Mouse (Mus musculus): ENCODE results near the gene 7530416G11Rik.

Gene 7530416G11Rik

DNA sequence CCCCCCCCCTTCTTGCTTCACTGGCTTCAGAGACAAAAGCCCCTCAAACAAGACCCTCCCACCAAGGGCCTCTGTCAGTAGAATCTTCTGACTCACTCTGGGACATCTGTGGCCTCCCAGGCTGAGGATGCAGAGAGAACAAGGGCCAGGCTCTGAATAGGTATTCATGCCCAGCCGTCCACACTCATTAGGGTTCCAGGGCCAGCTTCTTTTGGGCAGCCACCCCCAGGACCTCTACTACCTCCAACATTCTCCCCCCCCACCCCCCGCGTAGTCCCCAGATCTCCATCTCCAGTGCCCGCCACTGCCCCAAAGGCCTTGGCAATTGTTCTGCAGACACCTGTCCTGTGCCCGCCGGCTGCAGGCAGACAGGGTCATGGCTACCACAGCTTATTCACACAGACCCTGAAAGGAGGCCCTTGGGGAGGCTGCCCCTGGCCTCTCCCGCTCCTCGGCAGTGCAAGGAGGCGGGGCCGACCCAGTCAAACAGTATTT is 5.0 kb downstream of the 7530416G11Rik start:
- Histone ChIP-seq H3K27me3 (ENCODE audit: insufficient read depth, low read length) (peaks cover 65% of the 10 kb centered on the region), H3K36me3 (ENCODE audit: insufficient read depth, low read length) (no peaks in the 10 kb centered on the region), H3K4me3 (replicated peaks; ENCODE audit: low read length) (no peak overlapping the region; the same call in 1 of the 2 replicates), H3K4me1 (replicated peaks; ENCODE audit: low read depth, low read length) (peaks cover 26% of the 10 kb centered on the region), H3K9me3 (ENCODE audit: low read length) (no peaks in the 10 kb centered on the region)
- no peak for TF ChIP-seq NANOG (IDR thresholded peaks at IDR 0.05; ENCODE audit: borderline replicate concordance, low read length)
- TF ChIP-seq CTCF (conservative IDR thresholded peaks at IDR 0.05; ENCODE audit: low read length), result no peak
- no peak for TF ChIP-seq POU5F1 (IDR thresholded peaks at IDR 0.05; ENCODE audit: borderline replicate concordance, low read length)

GRCm38 (mm10) chr15:85497548-85497947 is 5.5 kb downstream of the 7530416G11Rik start:
- H3K4me1 ChIP-seq (replicated peaks; ENCODE audit: low read depth, low read length), result peaks cover 26% of the 10 kb centered on the region
- peaks cover 67% of the 10 kb centered on the region for H3K27me3 ChIP-seq (ENCODE audit: insufficient read depth, low read length)
- TF ChIP-seq NANOG (IDR thresholded peaks at IDR 0.05; ENCODE audit: borderline replicate concordance, low read length) (no peak), POU5F1 (IDR thresholded peaks at IDR 0.05; ENCODE audit: borderline replicate concordance, low read length) (no peak), CTCF (conservative IDR thresholded peaks at IDR 0.05; ENCODE audit: low read length) (no peak)
- no peaks in the 10 kb centered on the region for H3K36me3 ChIP-seq (ENCODE audit: insufficient read depth, low read length)
- no peaks in the 10 kb centered on the region for H3K9me3 ChIP-seq (ENCODE audit: low read length)
- no peak overlapping the region for H3K4me3 ChIP-seq (replicated peaks; ENCODE audit: low read length)

GRCm38 (mm10) chr15:85494163-85494621 is 8.8 kb downstream of the 7530416G11Rik start:
- Histone ChIP-seq H3K4me3 (replicated peaks; ENCODE audit: low read length) (0 out of 2 replicates have a peak overlapping the region, but pooled peaks have one; percentile 26), H3K9me3 (ENCODE audit: low read length) (no peaks in the 10 kb centered on the region), H3K4me1 (replicated peaks; ENCODE audit: low read depth, low read length) (peaks cover 26% of the 10 kb centered on the region), H3K36me3 (ENCODE audit: insufficient read depth, low read length) (no peaks in the 10 kb centered on the region), H3K27me3 (ENCODE audit: insufficient read depth, low read length) (peaks cover 80% of the 10 kb centered on the region)
- TF ChIP-seq POU5F1 (IDR thresholded peaks at IDR 0.05; ENCODE audit: borderline replicate concordance, low read length) (no peak), NANOG (IDR thresholded peaks at IDR 0.05; ENCODE audit: borderline replicate concordance, low read length) (no peak), CTCF (conservative IDR thresholded peaks at IDR 0.05; ENCODE audit: low read length) (no peak)

DNA sequence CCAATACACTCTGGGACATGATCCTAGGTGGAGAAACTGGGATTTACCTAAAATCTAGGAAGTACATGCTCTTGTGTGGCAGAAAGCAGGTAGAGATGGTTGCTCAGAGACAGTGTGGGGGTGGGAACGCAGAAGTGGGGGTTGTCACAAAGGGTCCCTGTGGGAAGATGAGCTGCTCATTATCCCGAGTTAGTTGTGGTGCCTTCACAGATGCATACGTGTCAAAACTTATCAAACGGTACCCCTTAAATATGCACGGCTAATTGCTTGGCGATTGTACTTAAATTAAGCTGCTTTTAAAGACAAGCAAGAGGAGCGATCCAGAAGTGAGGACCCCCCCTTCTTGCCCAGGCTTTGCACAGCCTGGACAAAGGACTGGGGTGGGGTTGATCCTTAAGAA is 13.3 kb downstream of the 7530416G11Rik start:
- TF ChIP-seq CTCF (conservative IDR thresholded peaks at IDR 0.05; ENCODE audit: low read length) (no peak), POU5F1 (IDR thresholded peaks at IDR 0.05; ENCODE audit: borderline replicate concordance, low read length) (no peak), NANOG (IDR thresholded peaks at IDR 0.05; ENCODE audit: borderline replicate concordance, low read length) (no peak)

DNA sequence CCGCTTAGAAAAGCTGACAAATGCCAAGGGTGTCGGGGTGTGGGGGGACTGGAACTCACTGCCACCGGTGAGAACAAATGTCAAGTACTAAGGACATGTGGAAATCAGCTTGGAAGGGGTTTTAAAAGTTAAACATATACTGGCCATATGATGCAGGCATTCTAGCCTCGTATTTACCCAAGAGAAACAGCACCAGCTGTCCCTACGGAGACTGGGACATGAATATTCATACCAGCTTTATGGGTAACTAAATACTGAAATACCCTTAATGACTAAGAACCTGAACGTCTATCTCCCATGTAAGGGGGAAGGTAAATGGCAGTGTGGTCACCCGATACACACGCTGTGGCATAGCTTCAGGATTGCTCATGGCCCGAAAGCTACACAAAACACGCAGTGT is 14.1 kb downstream of the 7530416G11Rik start:
- Histone ChIP-seq H3K27me3 (ENCODE audit: insufficient read depth, low read length) (peaks cover 45% of the 10 kb centered on the region), H3K9me3 (ENCODE audit: low read length) (no peaks in the 10 kb centered on the region), H3K4me1 (replicated peaks; ENCODE audit: low read depth, low read length) (peaks cover 5% of the 10 kb centered on the region), H3K36me3 (ENCODE audit: insufficient read depth, low read length) (no peaks in the 10 kb centered on the region), H3K4me3 (replicated peaks; ENCODE audit: low read length) (no peak overlapping the region)
- TF ChIP-seq NANOG (IDR thresholded peaks at IDR 0.05; ENCODE audit: borderline replicate concordance, low read length), result no peak
- no peak for TF ChIP-seq POU5F1 (IDR thresholded peaks at IDR 0.05; ENCODE audit: borderline replicate concordance, low read length)
- TF ChIP-seq CTCF (conservative IDR thresholded peaks at IDR 0.05; ENCODE audit: low read length), result no peak

More for the DNA sequence above, 13.3 kb downstream of the 7530416G11Rik start:
- H3K27me3 ChIP-seq (ENCODE audit: insufficient read depth, low read length), result peaks cover 48% of the 10 kb centered on the region
- H3K4me1 ChIP-seq (replicated peaks; ENCODE audit: low read depth, low read length), result peaks cover 14% of the 10 kb centered on the region
- no peak overlapping the region for H3K4me3 ChIP-seq (replicated peaks; ENCODE audit: low read length)
- H3K9me3 ChIP-seq (ENCODE audit: low read length), result no peaks in the 10 kb centered on the region
- no peaks in the 10 kb centered on the region for H3K36me3 ChIP-seq (ENCODE audit: insufficient read depth, low read length)

GRCm38 (mm10) chr15:85480630-85481029 is 22.4 kb downstream of the 7530416G11Rik start:
- Histone ChIP-seq H3K4me3 (replicated peaks; ENCODE audit: low read length) (no peak overlapping the region), H3K27me3 (ENCODE audit: insufficient read depth, low read length) (peaks cover 32% of the 10 kb centered on the region), H3K9me3 (ENCODE audit: low read length) (no peaks in the 10 kb centered on the region), H3K4me1 (replicated peaks; ENCODE audit: low read depth, low read length) (peaks cover 30% of the 10 kb centered on the region), H3K36me3 (ENCODE audit: insufficient read depth, low read length) (no peaks in the 10 kb centered on the region)
- TF ChIP-seq NANOG (IDR thresholded peaks at IDR 0.05; ENCODE audit: borderline replicate concordance, low read length), result no peak
- TF ChIP-seq CTCF (conservative IDR thresholded peaks at IDR 0.05; ENCODE audit: low read length), result no peak
- TF ChIP-seq POU5F1 (IDR thresholded peaks at IDR 0.05; ENCODE audit: borderline replicate concordance, low read length), result no peak

DNA sequence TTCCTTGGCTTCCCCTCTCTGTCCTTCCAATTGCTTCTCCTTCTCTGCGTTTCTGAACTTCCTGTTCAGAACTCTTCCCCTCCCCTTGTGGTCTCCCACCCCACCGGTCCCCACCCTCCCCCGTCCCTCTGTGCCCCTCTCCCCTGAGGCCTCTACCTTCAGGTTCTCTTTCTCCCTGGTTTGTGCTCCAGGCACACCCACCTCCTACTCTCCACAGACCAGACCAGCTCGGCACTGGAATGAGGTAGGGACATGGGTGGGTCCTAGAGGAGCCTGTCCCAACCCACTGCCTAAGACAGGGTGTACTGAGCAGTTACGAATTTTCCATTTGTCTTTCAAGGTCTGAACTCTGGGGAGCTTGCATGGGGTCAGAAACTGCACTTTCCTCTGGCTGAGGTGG is 23.1 kb downstream of the 7530416G11Rik start:
- peaks cover 32% of the 10 kb centered on the region for H3K27me3 ChIP-seq (ENCODE audit: insufficient read depth, low read length)
- peaks cover 34% of the 10 kb centered on the region for H3K4me1 ChIP-seq (replicated peaks; ENCODE audit: low read depth, low read length)
- no peak overlapping the region for H3K4me3 ChIP-seq (replicated peaks; ENCODE audit: low read length)
- no peak for TF ChIP-seq NANOG (IDR thresholded peaks at IDR 0.05; ENCODE audit: borderline replicate concordance, low read length)
- TF ChIP-seq POU5F1 (IDR thresholded peaks at IDR 0.05; ENCODE audit: borderline replicate concordance, low read length), result no peak
- no peak for TF ChIP-seq CTCF (conservative IDR thresholded peaks at IDR 0.05; ENCODE audit: low read length)
- no peaks in the 10 kb centered on the region for H3K36me3 ChIP-seq (ENCODE audit: insufficient read depth, low read length)
- H3K9me3 ChIP-seq (ENCODE audit: low read length), result no peaks in the 10 kb centered on the region

- Histone ChIP-seq H3K36me3 (ENCODE audit: insufficient read depth, low read length) (no peaks in the 10 kb centered on the region), H3K4me1 (replicated peaks; ENCODE audit: low read depth, low read length) (peaks cover 34% of the 10 kb centered on the region), H3K9me3 (ENCODE audit: low read length) (no peaks in the 10 kb centered on the region), H3K27me3 (ENCODE audit: insufficient read depth, low read length) (peaks cover 32% of the 10 kb centered on the region), H3K4me3 (replicated peaks; ENCODE audit: low read length) (no peak overlapping the region)
- no peak for TF ChIP-seq NANOG (IDR thresholded peaks at IDR 0.05; ENCODE audit: borderline replicate concordance, low read length)
- TF ChIP-seq POU5F1 (IDR thresholded peaks at IDR 0.05; ENCODE audit: borderline replicate concordance, low read length), result no peak
- TF ChIP-seq CTCF (conservative IDR thresholded peaks at IDR 0.05; ENCODE audit: low read length), result no peak
These were observed 23.7 kb downstream of the 7530416G11Rik start for GRCm38 (mm10) chr15:85479365-85479764.

- Histone ChIP-seq H3K27me3 (ENCODE audit: insufficient read depth, low read length) (peaks cover 17% of the 10 kb centered on the region), H3K9me3 (ENCODE audit: low read length) (no peaks in the 10 kb centered on the region), H3K36me3 (ENCODE audit: insufficient read depth, low read length) (no peaks in the 10 kb centered on the region), H3K4me1 (replicated peaks; ENCODE audit: low read depth, low read length) (peaks cover 34% of the 10 kb centered on the region), H3K4me3 (replicated peaks; ENCODE audit: low read length) (no peak overlapping the region)
- TF ChIP-seq CTCF (conservative IDR thresholded peaks at IDR 0.05; ENCODE audit: low read length) (peak; percentile 85), NANOG (IDR thresholded peaks at IDR 0.05; ENCODE audit: borderline replicate concordance, low read length) (no peak), POU5F1 (IDR thresholded peaks at IDR 0.05; ENCODE audit: borderline replicate concordance, low read length) (no peak)
These were observed 25.4 kb downstream of the 7530416G11Rik start for GRCm38 (mm10) chr15:85477584-85477983.
